ENCODE assay signal across 28 mouse cellular contexts in the genomic region with DNA sequence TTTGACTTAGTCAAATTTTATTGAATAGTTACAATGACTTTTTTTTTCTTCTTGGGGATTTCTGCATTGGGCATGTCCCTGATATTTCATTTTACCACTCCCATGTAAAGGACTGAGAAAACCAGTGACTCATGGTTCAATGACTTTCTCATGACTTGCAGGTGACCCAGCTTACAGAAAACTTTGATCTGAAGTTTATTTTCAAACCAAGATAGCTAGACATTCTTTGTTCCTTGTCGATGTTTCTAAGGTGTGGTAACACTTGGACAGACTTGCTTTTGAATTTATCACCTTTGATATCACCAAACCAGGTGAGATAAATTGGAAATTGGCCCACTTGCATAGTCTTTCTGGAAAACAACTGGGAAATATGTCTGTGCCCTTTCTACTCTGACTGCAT.
"Had no signal": no experiment of that assay in that cellular context is flagged by ENCODE, and none has a peak within 500 bp of the region (broad histone marks: within the 10 kb centered on the region; RNA-seq: fewer than 3 reads in every experiment).

No protein-coding gene starts in this region.

- H3K36me3 ChIP-seq: embryonic facial prominence, embryonic 10.5 days; embryonic facial prominence, embryonic 12.5 days; embryonic facial prominence, embryonic 13.5 days; embryonic facial prominence, embryonic 15.5 days; forebrain, embryonic 10.5 days; forebrain, embryonic 12.5 days; forebrain, embryonic 15.5 days had no signal

- H3K4me2 ChIP-seq: embryonic facial prominence, embryonic 12.5 days; embryonic facial prominence, embryonic 13.5 days; embryonic facial prominence, embryonic 15.5 days; forebrain, embryonic 12.5 days; forebrain, embryonic 13.5 days; forebrain, embryonic 15.5 days had no signal

- H3K4me1 ChIP-seq: embryonic facial prominence, embryonic 10.5 days; embryonic facial prominence, embryonic 12.5 days; embryonic facial prominence, embryonic 13.5 days; embryonic facial prominence, embryonic 15.5 days; forebrain, embryonic 12.5 days; forebrain, embryonic 13.5 days; forebrain, embryonic 15.5 days had no signal

- H3K27me3 ChIP-seq: embryonic facial prominence, embryonic 12.5 days; embryonic facial prominence, embryonic 13.5 days; embryonic facial prominence, embryonic 15.5 days; forebrain, embryonic 12.5 days; forebrain, embryonic 13.5 days; forebrain, embryonic 15.5 days had no signal

- ATAC-seq: forebrain, embryonic 13.5 days; forebrain, embryonic 15.5 days; forebrain, embryonic 16.5 days; forebrain, postnatal 0 days had no signal

- H3K9ac ChIP-seq: embryonic facial prominence, embryonic 12.5 days; embryonic facial prominence, embryonic 13.5 days; embryonic facial prominence, embryonic 15.5 days; forebrain, embryonic 12.5 days; forebrain, embryonic 13.5 days; forebrain, embryonic 15.5 days; forebrain, postnatal 0 days had no signal

- H3K9me3 ChIP-seq: embryonic facial prominence, embryonic 10.5 days; embryonic facial prominence, embryonic 12.5 days; embryonic facial prominence, embryonic 13.5 days; embryonic facial prominence, embryonic 15.5 days; forebrain, embryonic 10.5 days; forebrain, embryonic 12.5 days; forebrain, embryonic 13.5 days; forebrain, embryonic 15.5 days had no signal

- H3K4me3 ChIP-seq: embryonic facial prominence, embryonic 10.5 days; embryonic facial prominence, embryonic 12.5 days; embryonic facial prominence, embryonic 13.5 days; embryonic facial prominence, embryonic 15.5 days; erythroblast, embryonic 14.5 days; forebrain, embryonic 10.5 days; forebrain, embryonic 12.5 days; forebrain, embryonic 13.5 days; forebrain, embryonic 15.5 days; gastrocnemius, adult 2 months; heart, adult 2 months had no signal

- H3K27ac ChIP-seq: embryonic facial prominence, embryonic 10.5 days; embryonic facial prominence, embryonic 12.5 days; embryonic facial prominence, embryonic 13.5 days; embryonic facial prominence, embryonic 15.5 days; forebrain, embryonic 10.5 days; forebrain, embryonic 12.5 days; forebrain, embryonic 13.5 days; forebrain, embryonic 15.5 days; gastrocnemius, adult 2 months; heart, adult 2 months had no signal

- DNase-seq: cerebellum, adult 18-20 months; cerebellum, adult 8-10 months; cerebellum, adult 9-10 months; cerebellum, adult 9-11 months; cerebellum, postnatal 10 days; cerebellum, postnatal 14 days; cerebellum, postnatal 25 days; cerebellum, postnatal 36 days; embryo, embryonic 11 days; forebrain, postnatal 0 days; gastrocnemius, adult 2 months; gastrocnemius, postnatal 10 days; gastrocnemius, postnatal 14 days; gastrocnemius, postnatal 25 days; gastrocnemius, postnatal 36 days; heart, adult 11 months; heart, adult 18-20 months; heart, adult 2 months had no signal
